Mouse (Mus musculus) ES-Bruce4 (cell line): Measurements from ENCODE around the gene Dgkb. TPM values are rescaled to one million over a fixed set of nuclear protein-coding genes. Genes with fewer than 3 reads are reported as not detected.
A peak's percentile ranks its signal among the peaks of the same experiment; 100 is the strongest.

Experiments used
- H3K27ac ChIP-seq: 2 replicates; pipeline ENCODE4 v1.5.1; 2012; ENCODE audit warnings: low read length, inconsistent platforms; ENCODE audit not compliant: insufficient read depth
- H3K27me3 ChIP-seq: 2 replicates; pipeline ENCODE4 v1.6.1; 2012; ENCODE audit warnings: mild to moderate bottlenecking, low read length, inconsistent platforms; ENCODE audit not compliant: control insufficient read depth, poor library complexity, insufficient read depth, severe bottlenecking
- H3K36me3 ChIP-seq: 2 replicates; pipeline ENCODE4 v1.6.1; 2012; ENCODE audit warnings: inconsistent platforms, mild to moderate bottlenecking, low read length, moderate library complexity; ENCODE audit not compliant: control insufficient read depth, poor library complexity, insufficient read depth, severe bottlenecking
- H3K4me1 ChIP-seq: one replicate; pipeline ENCODE4 v1.8.1; 2011; ENCODE audit warnings: low read length; ENCODE audit not compliant: control insufficient read depth, insufficient read depth
- H3K4me3 ChIP-seq: 2 replicates; pipeline ENCODE4 v1.5.1; 2011; ENCODE audit warnings: low read depth, mild to moderate bottlenecking, low read length
- H3K9ac ChIP-seq: 2 replicates; pipeline ENCODE4 v1.6.1; 2012; ENCODE audit warnings: low read depth, mild to moderate bottlenecking, inconsistent platforms; ENCODE audit not compliant: poor library complexity, severe bottlenecking
- H3K9me3 ChIP-seq: replicated peaks from 2 replicates; pipeline ENCODE4 v1.6.1; 2012; ENCODE audit warnings: mild to moderate bottlenecking, low read length, inconsistent platforms; ENCODE audit not compliant: control insufficient read depth, poor library complexity, insufficient read depth, severe bottlenecking
- CTCF ChIP-seq: IDR thresholded peaks from one replicate; pipeline ENCODE4 v1.8.1; 2011; ENCODE audit warnings: low read depth, low read length
- EP300 ChIP-seq: IDR thresholded peaks from 2 replicates; pipeline ENCODE4 v1.6.1; 2011; ENCODE audit warnings: low read depth, low read length; ENCODE audit not compliant: insufficient read depth
- POLR2A ChIP-seq: IDR thresholded peaks from one replicate; pipeline ENCODE4 v1.8.1; 2011; ENCODE audit warnings: low read length; ENCODE audit not compliant: insufficient read depth
- polyA plus RNA-seq: library from polyadenylated mRNA; stranded (reverse); fragments of >200 nt; gene quantifications from 2 replicates; pipeline ENCODE4 v1.2.4, GENCODE M21; 2011; ENCODE audit warnings: low read depth; ENCODE audit not compliant: missing spikeins, insufficient read depth, insufficient read length

The Dgkb gene
- polyA plus RNA-seq, 1 experiment: not detected

DNA sequence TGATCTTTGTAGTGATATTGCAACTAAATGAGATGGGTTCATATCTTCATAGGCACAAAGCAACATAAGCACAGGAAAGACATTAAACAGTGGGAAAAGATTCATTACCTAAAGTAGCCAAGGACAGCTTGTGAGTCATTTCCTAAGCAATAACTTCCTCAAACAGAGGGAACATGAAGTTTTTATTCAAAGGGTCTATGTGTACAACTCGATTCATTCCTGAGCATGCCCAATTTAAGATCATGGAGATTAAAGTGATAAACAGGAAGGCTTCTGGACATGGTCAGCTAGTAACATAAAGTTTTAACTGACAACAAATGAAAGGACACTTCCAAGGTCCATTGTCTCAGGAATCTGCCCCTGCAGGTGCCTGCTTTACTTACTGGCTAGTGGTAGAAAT is 167.8 kb downstream of the Dgkb start:
- TF ChIP-seq EP300: no peak
- no peak for TF ChIP-seq POLR2A
- TF ChIP-seq CTCF: no peak
- no peaks in the 10 kb centered on the region for H3K4me1 ChIP-seq
- no peak overlapping the region for H3K9ac ChIP-seq
- no peak overlapping the region for H3K27ac ChIP-seq
- H3K27me3 ChIP-seq: no peaks in the 10 kb centered on the region
- no peaks in the 10 kb centered on the region for H3K36me3 ChIP-seq
- H3K9me3 ChIP-seq: no peaks in the 10 kb centered on the region
- no peak overlapping the region for H3K4me3 ChIP-seq

DNA sequence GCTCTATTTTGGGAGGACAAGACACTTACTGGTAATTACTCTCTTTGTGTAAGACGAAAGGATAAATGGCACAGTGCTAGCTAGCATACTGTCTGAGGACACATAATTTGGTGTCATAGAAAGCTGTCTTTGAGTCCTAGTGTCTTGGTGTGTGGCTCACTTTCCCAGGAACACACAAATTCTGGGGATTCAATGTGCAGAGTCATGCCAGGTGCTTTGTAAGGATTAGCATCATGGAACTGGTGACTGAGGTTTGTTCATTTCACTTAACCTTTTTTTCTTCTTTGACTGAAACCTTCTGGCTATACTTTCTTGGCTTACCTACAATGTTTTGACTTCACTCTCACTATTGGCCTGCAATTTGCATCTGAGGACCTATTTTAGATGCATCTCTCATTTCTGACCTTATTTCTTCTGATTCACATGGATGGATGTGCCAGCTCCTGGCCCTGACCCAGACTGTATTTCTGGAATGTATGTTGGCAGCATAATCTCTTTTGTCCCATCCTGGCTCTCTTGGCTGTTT is 170.6 kb downstream of the Dgkb start:
- no peaks in the 10 kb centered on the region for H3K27me3 ChIP-seq
- H3K9ac ChIP-seq: no peak overlapping the region
- H3K4me1 ChIP-seq: no peaks in the 10 kb centered on the region
- no peaks in the 10 kb centered on the region for H3K9me3 ChIP-seq
- no peak overlapping the region for H3K4me3 ChIP-seq
- no peaks in the 10 kb centered on the region for H3K36me3 ChIP-seq
- no peak for TF ChIP-seq CTCF
- TF ChIP-seq POLR2A: no peak
- TF ChIP-seq EP300: no peak
- no peak overlapping the region for H3K27ac ChIP-seq

DNA sequence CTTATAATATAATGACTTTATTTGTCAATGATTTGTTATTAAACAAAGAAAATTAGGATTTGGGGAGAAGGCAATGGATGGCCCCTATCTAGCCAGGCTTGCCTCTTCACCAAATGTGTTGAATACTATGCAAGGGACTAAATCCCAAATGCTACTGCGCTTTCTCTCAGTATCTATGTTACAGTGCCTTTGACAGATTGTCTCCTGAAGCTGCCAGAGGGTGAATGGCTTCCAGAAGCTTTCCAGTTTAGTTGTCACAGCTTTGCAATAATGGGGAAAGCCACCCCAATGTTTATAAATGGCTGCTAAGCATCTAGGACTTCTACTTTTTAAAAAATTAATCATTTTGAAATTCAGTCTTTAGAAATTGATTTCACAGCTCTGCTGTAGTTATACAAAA is 175.7 kb downstream of the Dgkb start:
- TF ChIP-seq POLR2A: no peak
- TF ChIP-seq EP300: no peak
- no peak for TF ChIP-seq CTCF
- H3K27ac ChIP-seq: no peak overlapping the region
- no peaks in the 10 kb centered on the region for H3K36me3 ChIP-seq

DNA sequence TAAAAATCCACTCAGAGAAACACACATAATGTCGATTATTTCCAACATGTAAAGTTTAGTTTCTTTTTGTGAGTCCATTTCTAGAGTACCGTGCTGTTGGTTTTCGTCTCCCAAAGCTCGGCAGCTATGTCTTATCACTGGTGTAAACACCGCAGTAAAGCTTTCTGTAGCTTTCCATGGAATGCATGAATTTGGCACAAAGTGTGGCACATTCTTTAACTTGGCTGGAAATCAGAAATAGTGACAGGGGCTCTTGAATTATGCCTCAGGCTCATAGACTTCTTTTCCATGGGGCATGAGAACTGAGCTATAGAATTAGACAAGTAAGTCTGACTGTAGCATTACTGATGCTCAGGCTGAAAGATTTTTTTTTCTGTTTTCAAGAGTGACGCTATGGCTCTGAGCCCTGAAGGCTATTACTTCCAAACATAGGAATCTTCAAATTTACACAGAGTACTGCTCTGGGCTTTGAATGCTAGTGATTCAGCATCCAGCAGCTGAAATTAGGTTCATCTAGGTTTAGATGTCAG is 179.0 kb downstream of the Dgkb start:
- no peak overlapping the region for H3K4me3 ChIP-seq
- no peak overlapping the region for H3K9ac ChIP-seq
- no peak overlapping the region for H3K27ac ChIP-seq
- H3K4me1 ChIP-seq: no peaks in the 10 kb centered on the region
- TF ChIP-seq CTCF (no peak), EP300 (no peak), POLR2A (no peak)
- no peaks in the 10 kb centered on the region for H3K27me3 ChIP-seq
- H3K9me3 ChIP-seq: no peaks in the 10 kb centered on the region
- H3K36me3 ChIP-seq: no peaks in the 10 kb centered on the region

More for the DNA sequence above, 175.7 kb downstream of the Dgkb start:
- Histone ChIP-seq H3K9ac (no peak overlapping the region), H3K9me3 (no peaks in the 10 kb centered on the region), H3K27me3 (no peaks in the 10 kb centered on the region), H3K4me1 (no peaks in the 10 kb centered on the region), H3K4me3 (no peak overlapping the region)

DNA sequence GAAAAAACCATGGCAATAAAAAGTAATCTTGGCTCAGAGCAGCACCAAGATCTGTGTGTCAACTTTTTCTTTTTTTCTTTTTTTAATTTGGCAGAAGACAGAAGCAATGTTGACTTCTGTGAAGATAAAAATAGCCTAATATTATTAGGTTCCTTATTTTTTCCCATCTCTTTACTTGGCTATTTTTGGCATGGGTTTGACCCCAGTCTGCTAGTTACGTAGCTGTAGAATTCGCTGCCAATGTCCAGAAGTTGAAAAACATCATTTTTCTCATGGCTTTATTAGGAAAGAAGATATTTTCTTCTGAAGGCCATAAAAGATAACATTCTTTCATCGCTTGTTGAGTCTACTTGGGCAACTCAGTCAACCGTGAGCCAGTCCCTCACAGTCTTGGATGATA is 200.1 kb downstream of the Dgkb start:
- H3K36me3 ChIP-seq: no peaks in the 10 kb centered on the region
- H3K27ac ChIP-seq: no peak overlapping the region
- no peak overlapping the region for H3K4me3 ChIP-seq
- TF ChIP-seq EP300 (no peak), POLR2A (no peak), CTCF (no peak)
- H3K9me3 ChIP-seq: no peaks in the 10 kb centered on the region
- no peak overlapping the region for H3K9ac ChIP-seq
- H3K27me3 ChIP-seq: no peaks in the 10 kb centered on the region
- no peaks in the 10 kb centered on the region for H3K4me1 ChIP-seq

DNA sequence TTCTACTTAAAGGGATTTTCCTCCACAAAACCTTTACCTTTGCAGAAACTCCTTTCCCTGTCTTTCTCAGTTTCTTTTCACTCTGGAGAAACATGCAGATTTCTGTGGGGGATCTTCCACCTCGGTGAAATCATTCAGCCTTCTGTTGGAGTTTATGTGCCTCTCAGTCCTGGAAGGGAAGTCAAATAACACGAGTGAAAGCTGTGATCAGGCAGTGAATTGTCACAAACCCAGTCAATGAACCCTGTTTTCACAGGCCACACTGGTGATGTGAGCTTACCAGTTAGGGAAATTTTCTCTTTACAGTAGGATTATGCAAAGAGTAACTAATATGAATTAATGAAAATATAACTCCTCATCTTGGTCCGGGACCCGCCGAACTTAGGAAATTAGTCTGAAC is 229.7 kb downstream of the Dgkb start:
- 0 out of 2 replicates have a peak overlapping the region, but pooled peaks have one; percentile 26 for H3K4me3 ChIP-seq
- no peak for TF ChIP-seq EP300
- no peak for TF ChIP-seq CTCF
- no peak for TF ChIP-seq POLR2A
- H3K36me3 ChIP-seq: no peaks in the 10 kb centered on the region
- H3K9me3 ChIP-seq: no peaks in the 10 kb centered on the region; the same call in 1 of the 2 replicates
- H3K27me3 ChIP-seq: no peaks in the 10 kb centered on the region
- H3K4me1 ChIP-seq: no peaks in the 10 kb centered on the region
- peak overlapping the region; percentile 70 for H3K9ac ChIP-seq
- peak overlapping the region; percentile 72 for H3K27ac ChIP-seq
